Mouse (Mus musculus) ES-CJ7 (cell line): ENCODE results near the gene Plekhg3.
A peak's percentile ranks its signal among the peaks of the same experiment; 100 is the strongest.

Experiments used
- DNase-seq: peaks from one replicate; pipeline ENCODE4 v3.0.0; 2011; ENCODE audit warnings: low read depth, low spot score

The Plekhg3 gene

DNA sequence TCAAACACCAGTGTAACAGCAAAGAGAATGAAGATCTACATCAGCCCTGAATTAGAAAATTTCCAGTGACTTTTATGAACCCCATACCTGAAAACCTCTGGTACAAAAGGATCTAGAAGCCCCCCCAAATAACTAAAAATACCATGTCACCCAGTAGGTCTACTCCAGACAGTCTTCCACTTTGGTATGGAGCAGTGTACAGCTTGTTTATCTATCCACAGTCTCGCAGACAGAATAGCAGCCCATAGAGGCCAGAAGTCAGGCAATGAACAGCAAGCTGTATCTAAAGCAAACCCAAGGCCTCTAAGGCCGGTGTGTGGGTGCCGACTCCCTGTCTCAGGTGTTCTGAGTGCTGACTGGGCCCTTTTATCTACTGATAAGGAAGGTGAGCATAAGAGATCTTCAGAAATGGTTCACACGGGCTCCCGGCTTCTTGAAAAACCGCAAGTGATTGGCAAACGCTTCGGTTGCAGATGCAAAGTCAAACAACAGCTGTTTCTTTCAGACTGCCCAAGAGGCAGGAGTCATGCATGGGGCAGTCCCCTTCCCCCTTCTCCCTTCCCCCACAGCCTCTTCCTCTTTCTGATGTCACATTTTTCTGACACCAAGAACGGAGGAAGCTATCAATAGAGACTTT lies 3.3 kb upstream of the Plekhg3 start:
- DNase-seq, result no peak

DNA sequence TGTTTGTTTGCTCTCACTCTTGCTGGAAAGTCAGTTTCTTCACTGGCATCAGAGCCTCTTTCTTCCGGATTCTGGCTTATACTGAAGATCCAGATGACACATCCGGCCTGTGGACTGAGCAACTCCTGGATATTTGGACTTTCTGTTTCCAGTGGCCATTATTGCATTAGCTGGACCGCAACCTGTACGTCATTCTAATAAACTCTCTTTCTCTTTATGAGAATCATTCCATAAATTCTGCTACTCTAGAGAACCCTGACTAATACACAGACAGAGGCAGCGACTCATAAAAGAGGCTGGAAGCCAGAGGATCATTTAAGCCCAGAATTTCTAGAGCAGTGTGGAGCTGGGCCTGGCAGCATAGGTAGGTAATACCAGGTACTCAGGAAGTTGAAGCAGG lies 1.9 kb upstream of the Plekhg3 start:
- DNase-seq, result no peak

DNA sequence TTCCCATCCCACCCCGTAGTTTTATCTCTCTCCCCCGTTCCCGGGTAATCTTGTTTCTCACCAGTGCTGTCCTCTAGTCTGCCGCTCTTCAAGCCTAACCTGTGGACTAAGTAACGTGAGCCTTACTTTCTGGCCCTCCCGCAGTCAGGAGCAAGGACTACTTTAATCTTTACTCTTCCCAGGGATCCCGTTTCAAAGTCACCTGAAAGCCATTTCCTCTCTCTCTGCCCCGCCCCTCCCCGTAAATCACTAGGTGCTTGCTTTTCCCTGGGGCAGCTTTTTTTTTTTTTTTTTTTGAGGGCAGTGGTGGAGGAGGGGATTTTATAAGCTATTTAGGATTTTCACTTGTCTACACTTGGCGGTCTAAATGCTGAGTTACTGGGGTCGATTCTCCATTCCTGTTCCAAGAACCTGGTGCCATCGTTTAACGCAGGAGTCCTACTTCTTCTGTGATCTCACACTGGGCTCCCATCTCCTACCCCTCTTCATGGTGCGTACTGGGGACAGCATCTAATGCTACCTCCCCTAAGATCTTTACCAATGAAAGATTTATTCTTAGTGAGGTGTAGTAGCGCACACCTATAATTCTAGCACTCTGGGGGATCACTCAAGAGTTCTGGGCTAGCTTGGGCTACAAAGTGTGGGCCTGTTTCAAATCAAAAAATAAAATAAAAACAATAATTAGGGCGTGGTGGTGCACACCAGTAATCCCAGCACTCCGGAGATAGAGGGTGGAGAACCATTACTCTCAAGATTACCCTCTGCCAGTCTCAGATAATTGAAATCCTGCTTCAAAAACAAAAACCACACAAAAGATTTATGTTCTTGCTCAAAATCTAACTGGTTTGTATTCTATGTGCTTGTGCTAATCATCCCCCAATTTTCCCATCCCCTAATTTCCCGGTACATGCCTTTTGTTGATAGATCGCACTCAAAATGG lies 1.6 kb downstream of the Plekhg3 start:
- peak; percentile 91 for DNase-seq

GRCm38 (mm10) chr12:76532926-76533376 lies 2.3 kb downstream of the Plekhg3 start:
- DNase-seq, result no peak

DNA sequence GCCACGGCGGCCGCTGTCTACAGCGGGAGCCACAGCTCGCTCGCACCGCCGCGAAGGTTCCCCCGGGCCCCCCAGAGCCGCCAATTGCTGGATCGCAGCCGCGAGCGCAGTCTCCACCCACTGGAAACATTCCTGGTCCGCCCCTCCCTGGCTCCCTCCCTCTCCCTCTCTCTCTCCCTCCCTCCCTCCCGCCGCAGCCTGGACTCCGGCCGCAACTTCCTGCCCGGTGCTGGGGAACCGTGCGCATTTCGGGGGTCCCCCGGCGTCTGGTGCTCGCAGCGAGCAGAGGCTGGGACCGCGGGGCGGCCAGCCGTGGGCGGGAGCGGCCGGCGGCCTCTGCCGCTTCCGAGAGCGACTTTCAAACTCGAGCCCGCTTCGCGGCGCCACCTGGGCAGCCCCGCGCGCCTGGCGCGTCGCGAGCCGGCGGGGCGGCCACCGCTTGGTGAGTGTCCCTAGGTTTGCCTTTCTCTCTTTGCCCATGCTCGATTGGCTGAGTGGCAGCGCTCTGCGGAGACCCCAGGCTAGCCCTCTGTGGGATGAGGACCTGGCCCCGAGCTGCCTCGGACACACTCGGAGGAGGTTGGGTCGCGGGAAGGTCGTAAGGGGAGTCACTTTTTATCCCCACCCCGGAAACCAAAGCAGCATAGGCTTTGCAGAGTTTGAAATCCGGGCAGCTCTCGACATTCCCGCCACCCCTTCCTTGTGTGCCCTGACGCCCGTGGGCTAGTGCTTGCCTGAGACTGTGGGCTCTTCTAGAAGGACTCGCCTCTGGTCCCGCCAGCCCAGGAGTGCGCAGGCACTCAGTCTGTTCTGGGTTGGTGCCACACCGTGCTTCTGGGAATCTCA lies 2.9 kb downstream of the Plekhg3 start:
- peak; percentile 80 for DNase-seq

- DNase-seq, result peak; percentile 30
These were observed 3.5 kb downstream of the Plekhg3 start for GRCm38 (mm10) chr12:76534233-76534632.

DNA sequence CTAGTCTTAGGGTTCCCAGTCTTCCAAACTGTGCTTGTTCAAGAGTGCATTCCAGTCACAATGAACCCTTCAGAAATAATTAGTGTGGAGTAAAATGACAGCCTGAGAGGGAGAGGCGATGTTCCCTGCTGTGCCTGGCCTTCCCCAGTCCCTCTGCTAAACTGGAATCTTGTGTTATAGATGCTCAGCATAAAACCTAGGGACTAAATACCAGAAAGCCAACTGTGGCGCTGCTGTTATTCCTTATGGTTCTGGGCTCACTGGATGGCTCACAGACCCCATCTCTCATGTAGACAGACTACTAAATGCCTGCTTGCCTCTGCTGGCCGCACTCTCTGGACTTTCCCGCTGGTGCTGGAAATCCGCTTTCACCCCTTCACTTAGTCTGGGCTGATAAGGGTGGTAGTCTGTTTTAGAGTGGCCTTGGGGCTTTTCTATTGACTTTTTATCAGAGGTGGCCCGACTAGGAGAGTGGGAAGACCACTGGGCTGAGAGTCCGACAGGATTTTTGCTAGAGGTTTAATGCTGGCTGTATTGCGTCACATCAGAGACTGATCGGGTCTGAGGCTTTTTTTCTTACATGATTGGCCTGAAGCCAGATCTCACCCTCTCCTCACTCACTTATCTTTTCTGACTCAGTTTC lies 4.1 kb downstream of the Plekhg3 start:
- no peak for DNase-seq

DNA sequence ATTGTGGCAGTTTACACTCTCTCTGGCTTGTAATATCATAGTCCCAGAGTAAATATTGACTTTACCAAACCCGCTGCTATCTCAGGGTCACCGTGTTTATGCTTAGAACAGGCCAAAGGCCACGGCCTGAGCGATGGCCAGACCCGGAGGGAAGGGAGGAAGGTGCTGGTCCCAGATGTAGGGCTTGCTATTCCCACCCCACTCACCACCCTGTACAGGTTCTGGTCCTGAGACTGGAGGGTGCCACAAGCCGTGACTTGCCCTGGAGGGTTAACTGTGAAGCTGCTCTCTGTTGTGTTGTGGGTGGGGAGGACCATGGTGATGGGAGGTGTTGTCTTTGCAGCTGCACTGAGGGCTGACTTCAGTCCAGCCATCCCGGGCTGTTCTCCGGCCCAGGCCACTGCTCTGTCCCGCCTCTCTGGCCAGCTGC lies 4.8 kb downstream of the Plekhg3 start:
- DNase-seq, result no peak

- DNase-seq, result no peak
These were observed 6.0 kb downstream of the Plekhg3 start for GRCm38 (mm10) chr12:76536591-76537153.

DNA sequence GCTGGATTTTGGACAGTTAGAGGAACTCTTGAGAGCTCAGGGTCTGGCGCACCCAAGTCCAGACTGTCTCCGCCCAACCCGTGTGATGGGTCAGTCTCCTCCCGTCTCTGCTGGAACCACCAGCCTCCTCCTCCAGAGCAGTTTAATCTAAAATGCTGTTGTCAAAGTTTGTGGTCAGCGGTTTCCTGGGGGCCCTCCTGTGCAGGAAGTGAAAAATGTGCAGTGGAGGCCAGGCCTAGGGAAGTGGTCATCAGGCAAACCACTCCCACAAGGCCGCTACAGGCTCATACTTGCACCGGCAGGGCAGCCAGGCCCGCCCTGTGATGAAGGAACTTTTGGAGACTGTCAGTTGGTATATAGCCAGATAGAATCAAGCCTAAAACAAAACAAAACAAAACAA lies 6.7 kb downstream of the Plekhg3 start:
- no peak for DNase-seq

DNA sequence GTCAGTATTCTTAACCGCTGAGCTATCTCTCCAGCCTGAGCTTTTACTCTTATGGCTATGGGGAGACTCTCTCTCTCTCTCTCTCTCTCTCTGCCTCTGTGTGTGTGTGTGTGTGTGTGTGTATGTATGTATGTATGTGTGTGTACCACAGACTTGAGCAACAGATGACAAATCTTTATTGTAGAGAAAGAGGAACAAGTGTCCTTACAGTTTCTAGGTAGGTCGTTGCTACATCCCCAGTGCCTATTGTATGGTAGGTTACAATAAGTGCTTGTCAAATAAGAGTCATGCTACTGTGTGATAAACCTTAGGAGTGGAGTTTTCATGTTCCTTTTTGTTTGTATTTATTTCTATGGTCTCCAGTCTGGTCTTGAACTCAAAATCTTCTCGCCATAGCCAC lies 9.5 kb downstream of the Plekhg3 start:
- DNase-seq, result no peak

GRCm38 (mm10) chr12:76540701-76541221 lies 10.1 kb downstream of the Plekhg3 start:
- no peak for DNase-seq

GRCm38 (mm10) chr12:76541475-76541874 lies 10.8 kb downstream of the Plekhg3 start:
- DNase-seq, result peak; percentile 76

- DNase-seq, result no peak
These were observed 11.2 kb downstream of the Plekhg3 start for GRCm38 (mm10) chr12:76541879-76542278.

DNA sequence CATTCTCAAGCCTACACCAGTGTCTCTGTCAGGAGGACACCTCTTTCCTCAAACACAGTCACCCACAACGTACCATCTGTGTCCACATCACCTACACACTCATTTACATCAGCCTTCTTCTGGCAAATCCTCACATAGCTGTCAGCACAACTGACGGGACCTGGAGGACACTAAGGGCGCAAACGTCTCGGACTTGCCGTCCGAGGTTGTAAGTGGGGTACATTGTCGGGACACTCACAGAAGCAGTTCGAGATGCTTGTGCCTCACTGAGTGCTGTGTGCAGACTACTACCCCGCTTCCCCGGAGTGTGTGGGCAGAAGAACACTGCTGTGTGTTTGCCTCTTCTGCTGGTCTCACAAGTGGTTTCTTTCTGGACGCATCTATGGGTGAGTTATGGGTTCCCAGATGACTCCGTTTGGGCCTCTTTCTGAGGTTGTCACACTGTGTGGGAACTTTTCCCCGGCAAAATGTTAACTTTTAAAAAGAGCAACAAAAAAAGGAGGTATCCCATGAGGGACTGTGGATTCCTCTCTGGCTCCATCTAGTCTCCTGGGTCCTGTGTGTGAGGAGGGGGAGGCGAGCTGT lies 15.2 kb downstream of the Plekhg3 start:
- no peak for DNase-seq

DNA sequence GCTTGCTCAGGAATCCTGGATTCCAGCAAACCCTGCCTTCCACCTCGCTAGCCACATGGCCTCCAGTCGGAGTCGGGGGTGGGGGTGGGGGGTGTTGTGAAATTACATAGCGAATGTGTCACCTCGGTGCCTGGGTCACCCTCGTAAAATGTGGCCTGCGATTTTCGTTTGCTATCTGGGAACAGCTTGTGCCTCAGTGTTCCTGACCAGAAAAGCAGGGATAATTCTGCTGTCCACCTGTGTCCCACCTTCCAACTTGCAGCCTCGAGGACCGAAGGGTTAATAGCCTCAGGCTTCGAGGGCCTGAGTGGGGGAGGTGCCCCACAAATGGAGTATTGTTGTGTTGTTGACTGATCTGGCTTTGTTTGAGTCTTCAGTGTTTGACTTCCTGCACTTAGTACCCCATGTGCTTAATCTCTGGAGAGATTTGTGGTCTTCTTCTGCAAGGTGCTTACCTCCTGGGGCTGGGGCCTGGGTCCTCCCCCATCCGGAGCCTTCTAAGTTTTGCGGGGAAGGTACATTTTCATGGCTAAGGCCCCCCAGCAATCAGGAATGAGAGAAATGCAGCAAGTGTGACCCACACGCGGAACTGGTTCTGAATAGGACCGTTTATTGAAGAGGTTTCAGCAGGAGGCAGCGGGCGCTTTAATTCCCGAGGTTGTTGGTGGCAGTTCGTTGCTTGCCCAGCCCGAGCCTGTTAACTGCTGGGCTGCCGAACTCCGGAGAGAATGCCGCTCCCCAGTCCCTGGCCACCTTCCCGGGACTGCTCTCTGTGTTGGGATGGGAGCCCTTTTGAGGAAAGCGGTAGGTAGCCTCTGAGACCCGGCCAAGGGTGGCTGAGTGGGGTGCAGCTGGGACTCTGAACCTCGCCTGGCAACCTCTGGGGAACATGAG lies 15.9 kb downstream of the Plekhg3 start:
- DNase-seq, result peak; percentile 56

DNA sequence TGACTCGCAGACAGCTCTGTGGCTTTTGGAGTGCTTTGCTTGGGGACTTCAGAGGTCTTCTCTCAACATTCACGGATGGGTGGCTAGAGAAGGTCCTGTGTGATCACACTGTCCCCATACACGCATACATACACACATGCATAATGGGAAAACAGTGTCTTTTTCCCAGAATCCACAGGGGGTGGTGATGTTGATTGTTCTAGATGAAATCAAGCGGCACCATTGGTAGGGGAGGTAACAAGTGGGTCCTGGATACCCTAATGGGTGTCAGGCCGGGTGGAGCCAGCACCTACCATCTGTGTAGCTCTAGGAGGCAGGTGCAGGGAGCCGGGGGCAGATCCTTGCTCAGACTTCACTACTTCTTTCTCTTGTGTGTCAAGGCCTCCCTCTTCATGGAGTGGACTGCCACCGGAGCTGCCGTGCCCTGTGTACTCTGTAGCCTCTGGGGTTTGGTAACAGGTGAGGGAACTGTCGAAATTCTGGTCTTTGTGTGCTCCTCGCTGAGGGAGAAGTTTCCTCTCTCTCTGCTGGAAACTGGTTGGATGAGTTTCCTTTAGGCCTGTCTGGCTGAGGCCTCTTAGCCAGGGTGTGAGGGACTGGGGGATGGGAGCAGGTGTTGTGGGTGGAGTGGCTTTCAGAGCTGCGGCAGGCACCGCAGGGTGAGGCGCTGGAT lies 16.9 kb downstream of the Plekhg3 start:
- peak; percentile 88 for DNase-seq

GRCm38 (mm10) chr12:76548082-76548423 lies 17.4 kb downstream of the Plekhg3 start:
- no peak for DNase-seq

GRCm38 (mm10) chr12:76549203-76549602 lies 18.5 kb downstream of the Plekhg3 start:
- peak; percentile 67 for DNase-seq
